In the genomic region with DNA sequence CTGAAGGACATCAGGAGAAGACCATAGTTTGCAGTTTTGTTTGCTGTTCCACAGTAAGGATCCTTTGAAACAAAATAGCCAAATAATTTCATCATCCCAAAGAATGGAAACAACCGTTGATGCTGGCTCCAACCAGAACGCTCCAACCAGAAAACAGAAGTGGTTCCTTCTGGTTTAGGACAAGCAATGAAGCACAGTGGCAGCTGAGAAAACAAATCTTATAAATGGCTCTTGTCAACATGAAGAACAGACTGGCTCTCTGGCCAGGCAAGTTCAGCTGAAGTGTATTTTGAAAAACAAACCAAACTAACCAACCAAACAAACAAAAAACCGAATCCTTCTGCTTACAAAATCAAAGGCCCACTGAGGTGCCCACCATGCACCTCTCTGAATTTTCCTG, we compare ENCODE assay signal across 29 mouse cellular contexts. TPM values are rescaled to one million over a fixed set of nuclear protein-coding genes. Genes with fewer than 3 reads are reported as not detected.
A peak's percentile ranks its signal among the peaks of the same experiment; 100 is the strongest.
DNase-seq lines count a peak whose midpoint lies in the region; ATAC-seq lines count a peak whose summit lies in the region.
"Had no signal": no experiment of that assay in that cellular context is flagged by ENCODE, and none has a peak within 500 bp of the region (broad histone marks: within the 10 kb centered on the region; RNA-seq: fewer than 3 reads in every experiment).

No protein-coding gene starts in this region.

- no peak overlapping the region for H3K9ac ChIP-seq in midbrain, embryonic 13.5 days (replicated peaks)
- H3K9ac ChIP-seq in forebrain, embryonic 14.5 days (ENCODE audit: low read length), result no peak overlapping the region
- H3K9ac ChIP-seq: embryonic facial prominence, embryonic 13.5 days; embryonic facial prominence, embryonic 15.5 days; forebrain, embryonic 12.5 days; forebrain, embryonic 15.5 days; forebrain, postnatal 0 days had no signal

- no peaks in the 10 kb centered on the region for H3K36me3 ChIP-seq in midbrain, embryonic 13.5 days
- H3K36me3 ChIP-seq in forebrain, embryonic 14.5 days (ENCODE audit: control insufficient read depth, insufficient read depth, low read length), result no peaks in the 10 kb centered on the region
- H3K36me3 ChIP-seq: embryonic facial prominence, embryonic 13.5 days; embryonic facial prominence, embryonic 15.5 days; forebrain, embryonic 10.5 days; forebrain, embryonic 12.5 days; forebrain, embryonic 15.5 days; G1E had no signal

- ATAC-seq in megakaryocyte progenitor cell, adult 5-6 weeks (replicated peaks; ENCODE audit: poor library complexity), result peak; percentile 27; the same call in 1 of the 2 replicates
- no peak for ATAC-seq in midbrain, embryonic 13.5 days
- no peak for ATAC-seq in forebrain, embryonic 14.5 days
- ATAC-seq: activated CD4-positive, CD25-positive, alpha-beta regulatory T cell, adult 4 months; forebrain, embryonic 15.5 days; forebrain, postnatal 0 days; Patski had no signal

- H3K4me3 ChIP-seq in midbrain, embryonic 13.5 days (replicated peaks), result no peak overlapping the region
- no peak overlapping the region for H3K4me3 ChIP-seq in forebrain, embryonic 14.5 days (ENCODE audit: low read depth, low read length)
- H3K4me3 ChIP-seq: embryonic facial prominence, embryonic 13.5 days; embryonic facial prominence, embryonic 15.5 days; erythroblast, embryonic 14.5 days; forebrain, embryonic 10.5 days; forebrain, embryonic 12.5 days; forebrain, embryonic 15.5 days had no signal

- no peak overlapping the region for H3K4me2 ChIP-seq in midbrain, embryonic 13.5 days (replicated peaks)
- no peak overlapping the region for H3K4me2 ChIP-seq in forebrain, embryonic 14.5 days (ENCODE audit: low read length)
- H3K4me2 ChIP-seq: embryonic facial prominence, embryonic 13.5 days; embryonic facial prominence, embryonic 15.5 days; forebrain, embryonic 12.5 days; forebrain, embryonic 15.5 days had no signal

- H3K4me1 ChIP-seq in midbrain, embryonic 13.5 days (replicated peaks), result no peaks in the 10 kb centered on the region
- H3K4me1 ChIP-seq in forebrain, embryonic 14.5 days (ENCODE audit: control insufficient read depth, insufficient read depth, low read length), result no peaks in the 10 kb centered on the region
- H3K4me1 ChIP-seq: embryonic facial prominence, embryonic 15.5 days; forebrain, embryonic 10.5 days; forebrain, embryonic 12.5 days; forebrain, embryonic 15.5 days had no signal

- peak; percentile 57 for DNase-seq in 416B (ENCODE audit: low read depth)
- peak; percentile 79 for DNase-seq in A20 (ENCODE audit: low read depth, low spot score)
- peak; percentile 57 for DNase-seq in adipocyte (ENCODE audit: low spot score)
- no peak for DNase-seq in cerebellum, postnatal 36 days
- no peak for DNase-seq in forebrain, embryonic 14.5 days (ENCODE audit: low spot score)
- no peak for DNase-seq in c-Kit-positive CD71-positive TER-119-positive erythroid progenitor cells, embryonic 14.5 days (ENCODE audit: low spot score)
- DNase-seq: adrenal gland, adult 2 months; adrenal gland, postnatal 10 days; adrenal gland, postnatal 25 days; cerebellum, adult 11-12 months; cerebellum, adult 2 months; cerebellum, adult 9-10 months; cerebellum, postnatal 10 days; cerebellum, postnatal 25 days; embryo, embryonic 11 days; forebrain, postnatal 0 days had no signal

- H3K27me3 ChIP-seq in midbrain, embryonic 13.5 days, result no peaks in the 10 kb centered on the region
- H3K27me3 ChIP-seq in forebrain, embryonic 14.5 days (replicated peaks; ENCODE audit: control insufficient read depth, insufficient read depth, low read length), result no peaks in the 10 kb centered on the region
- H3K27me3 ChIP-seq: embryonic facial prominence, embryonic 13.5 days; embryonic facial prominence, embryonic 15.5 days; forebrain, embryonic 12.5 days; forebrain, embryonic 15.5 days had no signal

- H3K9me3 ChIP-seq in midbrain, embryonic 13.5 days, result no peaks in the 10 kb centered on the region
- no peaks in the 10 kb centered on the region for H3K9me3 ChIP-seq in forebrain, embryonic 14.5 days (replicated peaks; ENCODE audit: control insufficient read depth, low read length)
- H3K9me3 ChIP-seq: embryonic facial prominence, embryonic 13.5 days; embryonic facial prominence, embryonic 15.5 days; forebrain, embryonic 10.5 days; forebrain, embryonic 12.5 days; forebrain, embryonic 15.5 days; G1E had no signal

- no peak overlapping the region for H3K27ac ChIP-seq in midbrain, embryonic 13.5 days
- no peak overlapping the region for H3K27ac ChIP-seq in forebrain, embryonic 14.5 days (ENCODE audit: low read depth, low read length)
- H3K27ac ChIP-seq: embryonic facial prominence, embryonic 13.5 days; embryonic facial prominence, embryonic 15.5 days; forebrain, embryonic 10.5 days; forebrain, embryonic 12.5 days; forebrain, embryonic 15.5 days had no signal

- WGBS in midbrain, embryonic 13.5 days, result 79% methylated on average over 3 of the region's 3 CpGs
- WGBS in forebrain, embryonic 14.5 days, result 85% methylated on average over 3 of the region's 3 CpGs

RNA-seq across cellular contexts. Expression of a gene that starts 2.2 kb away (rescaled TPM):
- total RNA-seq in megakaryocyte progenitor cell, adult 5-6 weeks (2015), result 29.2 and 30.6 TPM in 2 replicates
- total RNA-seq in megakaryocyte progenitor cell, adult 5-6 weeks (2017), result 38.0 and 41.3 TPM in 2 replicates
- not detected in 2 replicates for polyA plus RNA-seq in midbrain, embryonic 13.5 days (2015; fragmentation: Nextera tagmentation; extraction: Ambion mirVana)
- 0.10 and 0.22 TPM in 2 replicates for polyA plus RNA-seq in forebrain, embryonic 14.5 days (2014; fragmentation: Nextera tagmentation; extraction: Ambion mirVana)
- polyA plus RNA-seq: adrenal gland, adult 2 months; C2C12; embryonic facial prominence, embryonic 11.5 days; erythroblast, embryonic 14.5 days; forebrain, embryonic 10.5 days; forebrain, embryonic 12.5 days; G1E; Patski had no signal

RNA-seq across cellular contexts. Expression of a gene that starts 17.6 kb away (rescaled TPM):
- total RNA-seq in megakaryocyte progenitor cell, adult 5-6 weeks (2015), result 84.6 and 87.6 TPM in 2 replicates
- total RNA-seq in megakaryocyte progenitor cell, adult 5-6 weeks (2017), result 49.1 and 58.1 TPM in 2 replicates
- 42.3 and 46.7 TPM in 2 replicates for polyA plus RNA-seq in midbrain, embryonic 13.5 days (2015; fragmentation: Nextera tagmentation; extraction: Ambion mirVana)
- polyA plus RNA-seq in forebrain, embryonic 14.5 days (2014; fragmentation: Nextera tagmentation; extraction: Ambion mirVana), result 42.3 and 47.0 TPM in 2 replicates

Comparison
In these comparisons a context has a peak if more than half of its experiments do, and no peak if none do; other contexts are left out.
1. DNase-seq: peak in 416B (single experiment), A20 (single experiment) and adipocyte (single experiment); none in cerebellum, postnatal 36 days (0 of 2), forebrain, embryonic 14.5 days (single experiment) and c-Kit-positive CD71-positive TER-119-positive erythroid progenitor cells, embryonic 14.5 days (single experiment).